Mouse (Mus musculus): ENCODE measurements at regions not wholly inside any gene's neighbourhood (a gene's known extent, or its start where the extent isn't known, plus 50 kb on each side); places are given as distances from the start of the nearest gene placed in this dataset.

DNA sequence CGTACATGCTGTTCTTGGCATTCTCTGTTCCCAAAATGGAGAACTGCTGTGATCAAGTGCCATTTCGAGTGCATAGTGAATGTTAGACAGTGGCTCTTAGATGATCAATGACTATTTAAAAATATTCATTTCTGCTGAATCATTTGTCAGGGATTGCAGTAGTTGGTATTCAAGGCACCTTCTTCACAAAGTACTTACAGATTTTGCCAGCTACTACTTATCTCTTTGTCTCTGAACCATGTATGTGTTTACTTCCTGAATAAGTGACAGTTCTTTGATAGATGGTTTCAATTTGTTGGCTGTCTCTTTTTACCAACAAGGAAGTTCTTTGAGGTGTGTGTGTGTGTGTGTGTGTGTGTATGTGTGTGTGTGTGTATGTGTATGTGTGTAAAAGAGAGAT, 187.3 kb downstream of the Car2 start:
- TF ChIP-seq CTCF (IDR thresholded peaks at IDR 0.05; ENCODE audit: low read depth) (no peak), EP300 (IDR thresholded peaks at IDR 0.05; ENCODE audit: low read depth) (no peak)

Measured in heart, postnatal 0 days (tissue).